Mouse (Mus musculus) cerebellum, adult 9-10 months (tissue): ENCODE data around the gene Mapre3.
"Not testable (repeated sequence)": the region's sequence is repeated elsewhere in the genome, so short reads cannot be mapped to it uniquely, and the experiment has no call there.

Source experiments
- DNase-seq: peaks from one replicate; pipeline ENCODE4 v3.0.0; 2022

The Mapre3 gene

DNA sequence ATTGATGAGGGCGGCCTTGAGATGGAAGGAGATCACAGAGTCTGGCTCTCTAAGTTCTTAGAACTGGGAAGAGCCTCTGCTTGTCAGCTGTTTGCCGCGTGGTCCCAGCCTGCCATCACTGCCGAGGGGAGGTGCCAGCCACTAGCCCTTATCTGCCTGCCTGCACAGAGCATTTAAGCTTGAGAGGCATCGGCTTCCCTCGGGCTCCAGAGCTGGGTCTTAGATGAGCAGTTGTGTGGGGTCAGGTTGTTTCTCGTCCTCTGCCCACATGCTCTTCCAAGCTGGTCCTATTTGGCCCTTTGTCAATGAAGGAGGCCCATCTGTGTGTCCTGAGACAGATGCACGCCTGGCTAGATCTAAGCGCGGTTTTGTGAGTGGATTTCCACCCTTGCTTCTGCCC, 10.7 kb downstream of the Mapre3 start:
- DNase-seq, result peak; percentile 50

DNA sequence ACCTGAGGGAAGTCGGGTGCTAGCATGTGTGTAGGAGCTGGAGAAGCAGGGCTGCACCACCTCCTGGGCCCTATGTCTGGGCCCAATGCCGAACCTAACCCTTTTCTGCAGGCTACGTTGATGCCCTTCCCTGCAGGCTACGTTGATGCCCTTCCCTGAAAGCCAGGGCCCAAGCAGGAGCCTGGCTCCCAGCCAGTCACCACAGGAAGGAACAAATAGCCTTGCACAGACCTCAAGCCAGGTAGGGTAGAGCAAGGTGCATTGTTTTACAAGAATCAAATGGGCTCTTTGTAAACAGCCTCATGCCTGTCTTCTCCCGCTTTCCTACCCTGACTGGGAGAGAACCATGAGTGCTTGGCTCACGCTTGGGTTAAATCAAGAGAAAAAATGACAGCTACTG, 11.4 kb downstream of the Mapre3 start:
- DNase-seq, result peak; percentile 82

DNA sequence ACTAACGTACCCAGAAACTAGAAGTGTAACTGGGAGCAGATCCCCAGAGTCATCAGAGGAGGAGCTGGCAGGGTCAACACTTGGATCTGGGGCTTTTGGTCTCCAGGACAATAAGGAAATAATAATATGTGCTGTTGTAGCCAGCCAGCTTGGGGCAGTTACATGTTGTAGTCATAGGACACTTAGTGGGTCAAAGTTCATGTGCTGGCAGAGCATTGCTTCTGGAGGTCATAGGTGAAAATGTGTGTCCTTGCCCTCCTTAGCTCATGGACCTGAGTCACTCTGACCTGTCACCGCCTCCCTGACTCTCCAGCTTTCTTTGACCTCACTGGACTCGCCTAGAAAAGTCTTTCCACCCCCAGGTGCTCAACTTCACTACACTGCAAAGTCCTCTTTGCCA, 19.0 kb downstream of the Mapre3 start:
- DNase-seq, result no peak

DNA sequence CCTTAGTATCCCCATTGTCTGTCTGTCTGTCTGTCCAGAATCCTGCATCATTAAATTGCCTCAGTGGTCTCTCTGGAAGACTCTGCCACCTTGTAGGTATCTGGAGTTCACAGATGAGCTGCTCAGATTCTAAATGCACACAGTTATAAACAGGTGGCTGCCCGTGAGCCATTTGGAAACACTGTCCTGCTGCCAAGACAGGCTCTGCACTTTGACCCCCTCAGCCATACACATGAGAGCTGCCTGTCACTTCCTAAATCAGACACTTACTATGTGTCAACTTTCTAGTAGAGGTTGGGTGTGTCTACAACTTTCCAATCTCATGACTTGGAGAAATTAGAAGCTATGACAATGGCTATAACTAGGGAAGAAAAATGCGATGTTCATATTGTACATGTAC, 25.3 kb downstream of the Mapre3 start:
- DNase-seq, result no peak

DNA sequence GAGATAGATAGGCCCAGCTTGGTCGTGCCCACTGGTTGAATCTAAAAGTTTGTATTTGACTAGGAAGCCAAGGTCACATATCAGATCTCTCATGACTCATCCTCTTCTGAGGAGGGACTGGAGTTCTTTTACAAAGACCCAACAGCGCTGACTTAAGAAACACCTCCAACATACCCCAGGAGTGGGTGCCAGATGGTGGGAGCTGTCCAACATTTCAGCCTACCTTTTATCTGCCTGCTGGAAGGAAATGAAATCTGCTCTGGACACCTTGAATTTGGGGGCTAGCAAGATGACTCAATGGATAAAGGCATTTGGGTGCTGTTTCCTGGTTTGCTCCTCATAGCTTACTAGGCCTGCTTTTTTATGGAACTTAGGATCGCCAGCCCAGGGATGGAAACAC, 27.5 kb downstream of the Mapre3 start:
- DNase-seq, result no peak

DNA sequence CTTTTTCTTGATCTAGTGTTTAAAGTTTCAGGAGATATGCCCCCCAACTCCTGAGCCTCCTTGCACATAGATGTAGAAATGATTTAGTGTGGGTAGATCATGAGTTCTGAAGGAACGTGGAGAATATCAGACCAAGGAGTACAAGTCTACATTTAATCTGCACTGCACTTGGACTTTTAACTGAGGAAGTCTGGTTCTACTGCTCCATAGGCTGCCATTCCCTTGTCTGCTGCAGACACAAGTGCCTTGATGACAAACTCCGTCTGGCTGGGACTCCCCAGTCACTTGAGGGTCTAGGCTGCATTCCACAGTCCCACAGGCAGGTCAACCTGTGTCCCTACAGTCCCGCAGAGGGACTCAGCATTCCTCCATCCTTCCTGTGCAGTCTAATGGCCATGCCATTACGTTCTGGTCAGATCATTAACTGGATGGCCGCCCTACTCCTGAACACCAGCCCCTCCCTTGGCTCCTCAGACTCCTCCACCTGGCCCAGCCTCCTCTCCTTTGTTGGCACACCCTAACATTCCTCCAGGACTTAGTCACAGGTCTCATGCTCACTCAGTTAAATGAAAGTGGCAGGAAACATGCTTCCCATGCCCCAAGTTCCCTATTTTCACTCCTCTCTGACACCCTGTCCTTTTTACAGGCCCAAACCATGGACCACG, 35.6 kb downstream of the Mapre3 start:
- no peak for DNase-seq

DNA sequence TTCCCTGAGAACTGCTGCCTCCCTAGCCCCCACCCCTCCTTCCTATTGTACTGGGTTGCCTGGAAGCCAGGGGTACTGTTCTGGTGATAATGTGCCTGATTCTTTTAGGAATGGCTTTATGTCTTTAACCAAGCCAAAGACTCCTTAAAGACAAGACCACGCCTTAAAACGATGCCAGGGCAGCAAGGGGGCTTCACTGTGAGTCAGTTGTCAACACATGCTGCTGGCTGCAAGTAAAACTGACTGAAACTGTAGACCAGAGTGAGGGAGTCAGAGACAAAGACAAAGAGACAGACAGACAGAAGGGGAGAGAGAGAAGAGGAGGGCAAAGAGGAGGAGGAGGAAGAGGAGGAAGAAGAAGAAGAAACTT, 36.1 kb downstream of the Mapre3 start:
- DNase-seq, result no peak

DNA sequence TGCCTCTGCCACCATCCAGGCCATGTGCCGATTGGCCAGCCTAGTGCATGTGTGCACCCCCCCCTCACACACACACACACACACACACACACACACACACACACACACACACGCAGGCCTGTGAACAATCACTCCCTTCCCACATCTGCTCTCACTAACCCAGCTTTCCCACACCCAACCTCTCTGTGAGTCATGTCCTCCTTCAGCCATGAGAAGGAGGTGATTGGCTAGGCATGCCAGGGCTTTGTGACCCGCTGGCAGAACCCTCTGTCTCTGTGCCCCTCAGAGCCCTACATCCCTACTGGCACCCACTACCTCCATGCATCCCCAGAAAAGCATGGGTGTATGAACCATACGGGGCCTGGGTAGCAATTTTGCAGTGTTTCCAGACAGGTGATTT, 39.1 kb downstream of the Mapre3 start:
- no peak for DNase-seq

DNA sequence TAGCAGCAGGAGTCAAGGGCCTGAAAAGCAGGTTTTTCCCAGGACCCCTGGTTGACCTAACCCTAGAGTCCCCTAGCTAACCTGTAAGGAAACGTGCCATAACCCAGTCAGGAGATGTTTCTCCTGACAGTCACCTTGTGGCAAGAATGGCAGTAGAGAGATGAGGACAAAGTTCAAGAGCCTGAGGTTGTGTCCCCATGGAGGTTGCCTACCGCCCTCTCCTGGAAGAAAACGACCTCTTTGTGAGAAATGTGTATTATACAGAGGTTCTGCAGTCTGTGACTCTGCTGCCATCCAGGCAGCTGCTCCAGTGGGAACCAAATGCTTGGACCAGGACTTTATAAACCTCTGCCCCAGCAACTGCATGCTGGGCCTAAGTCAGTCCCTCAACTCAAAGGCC, 41.2 kb downstream of the Mapre3 start:
- DNase-seq, result no peak

DNA sequence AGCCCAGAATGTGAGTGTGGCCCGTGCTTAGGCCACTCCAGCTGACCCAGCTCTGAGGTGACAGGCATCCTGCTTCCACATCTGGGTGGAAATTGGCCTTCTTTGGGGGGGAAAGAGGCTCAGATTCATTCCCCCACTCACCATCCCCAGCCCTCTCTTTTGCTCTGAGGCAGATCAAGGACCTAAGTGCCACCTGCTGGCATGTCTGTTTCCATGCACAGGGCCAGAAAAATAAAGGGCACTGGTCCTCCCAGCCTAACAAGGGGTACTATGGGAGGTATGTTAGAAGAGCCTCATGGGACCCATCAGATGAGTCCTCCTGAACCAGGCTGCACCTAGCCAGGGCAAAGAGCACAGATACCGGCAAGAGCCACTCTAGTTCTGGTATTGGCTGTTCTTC, 41.7 kb downstream of the Mapre3 start:
- DNase-seq, result no peak

DNA sequence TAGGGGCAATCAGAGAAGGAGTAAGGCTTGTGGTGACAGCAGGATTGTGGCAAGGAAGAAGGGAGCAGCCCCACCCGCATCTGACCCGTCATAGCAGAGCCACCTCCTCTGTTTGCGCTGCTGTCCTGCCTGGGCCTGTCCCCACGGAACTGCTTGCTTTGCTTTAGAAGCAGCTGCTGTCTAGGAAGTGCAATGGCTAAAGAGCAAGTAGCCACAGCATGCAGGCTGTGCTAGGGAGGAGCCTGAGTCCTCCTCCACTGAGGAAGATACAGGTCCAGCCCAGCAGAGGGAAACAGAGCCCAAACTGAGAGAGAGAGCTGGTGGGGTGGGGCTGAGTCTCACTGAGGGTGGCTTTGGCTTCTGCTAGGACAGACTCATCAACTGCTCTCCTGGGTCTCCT, 49.4 kb downstream of the Mapre3 start:
- no peak for DNase-seq

DNA sequence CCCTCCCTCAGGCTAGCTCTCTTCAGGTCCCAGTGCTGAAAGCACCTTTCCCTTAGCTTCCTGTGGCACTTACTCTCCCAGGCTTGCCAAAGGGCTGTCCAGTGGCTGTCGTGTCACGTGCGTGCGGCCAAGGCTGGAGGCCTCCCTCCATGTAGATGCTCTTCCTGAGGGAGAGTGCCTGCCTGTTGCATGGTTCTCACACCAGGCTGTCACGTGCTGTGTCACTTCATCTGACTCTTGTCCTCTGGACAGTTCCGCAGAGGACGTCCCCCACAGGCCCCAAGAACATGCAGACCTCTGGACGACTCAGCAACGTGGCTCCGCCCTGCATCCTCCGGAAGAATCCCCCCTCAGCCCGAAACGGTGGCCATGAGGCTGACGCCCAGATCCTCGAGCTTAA, 49.9 kb downstream of the Mapre3 start:
- no peak for DNase-seq

DNA sequence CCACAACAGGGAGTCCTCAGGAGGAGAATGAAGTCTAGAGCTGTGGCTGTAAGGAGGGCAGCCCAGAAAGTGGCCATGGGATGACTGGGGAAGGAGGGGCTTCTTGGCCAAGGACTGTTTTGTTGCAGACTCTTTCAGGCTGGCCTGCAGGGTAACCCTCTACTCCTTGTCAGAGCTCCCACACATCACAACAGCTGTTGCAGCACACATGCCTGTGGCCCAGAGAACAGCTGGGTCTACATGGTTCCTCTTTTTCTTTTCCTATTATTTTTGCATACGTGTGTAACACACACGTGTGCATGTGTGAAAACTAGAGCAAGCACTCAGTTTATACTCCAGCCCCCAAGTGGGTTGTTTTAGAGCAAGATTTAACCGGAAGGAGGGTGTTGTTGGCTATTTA, 52.4 kb downstream of the Mapre3 start:
- no peak for DNase-seq

DNA sequence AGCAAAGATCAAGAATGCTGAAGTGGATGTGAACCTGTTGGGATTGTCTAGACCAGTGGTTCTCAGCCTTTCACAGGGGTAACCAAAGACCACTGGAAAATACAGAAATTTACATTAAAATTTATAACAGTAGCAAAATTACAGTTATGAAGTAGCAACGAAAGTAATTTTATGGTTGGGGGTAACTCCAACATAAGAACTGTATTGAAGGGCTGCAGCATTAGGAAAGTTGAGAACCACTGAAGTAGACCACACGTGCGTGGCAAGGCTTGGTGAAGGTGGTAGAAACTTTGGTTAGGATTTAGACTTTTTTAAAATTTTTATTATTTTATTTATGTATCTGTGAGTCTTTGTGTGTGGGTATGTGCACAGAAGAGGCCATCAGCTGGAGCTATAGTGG, 53.3 kb downstream of the Mapre3 start, which contains the start of gene Tmem214:
TSS of gene Tmem214 (plus strand) at position 301 of the 400 bp plus-strand sequence.
- DNase-seq, result no peak

DNA sequence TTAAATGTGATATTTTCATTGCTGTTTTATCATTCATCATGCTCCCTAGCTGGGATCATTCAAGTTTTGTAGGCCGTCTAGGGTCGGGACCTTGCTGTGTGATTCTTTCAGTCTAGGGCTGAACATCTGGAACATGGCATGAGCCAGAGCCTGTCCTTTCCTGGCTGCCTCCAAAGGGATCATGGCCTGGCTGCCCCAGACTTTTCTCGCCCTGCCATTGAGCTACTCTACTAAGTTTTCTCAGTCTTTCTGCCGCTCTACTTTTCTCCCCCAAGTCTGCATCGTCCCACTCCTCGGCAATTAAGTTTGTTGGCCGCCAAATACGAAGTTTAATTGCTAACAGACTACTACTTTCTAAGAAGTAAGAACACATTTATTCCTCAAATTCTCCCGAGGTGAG, 54.5 kb downstream of the Mapre3 start:
- no peak for DNase-seq

DNA sequence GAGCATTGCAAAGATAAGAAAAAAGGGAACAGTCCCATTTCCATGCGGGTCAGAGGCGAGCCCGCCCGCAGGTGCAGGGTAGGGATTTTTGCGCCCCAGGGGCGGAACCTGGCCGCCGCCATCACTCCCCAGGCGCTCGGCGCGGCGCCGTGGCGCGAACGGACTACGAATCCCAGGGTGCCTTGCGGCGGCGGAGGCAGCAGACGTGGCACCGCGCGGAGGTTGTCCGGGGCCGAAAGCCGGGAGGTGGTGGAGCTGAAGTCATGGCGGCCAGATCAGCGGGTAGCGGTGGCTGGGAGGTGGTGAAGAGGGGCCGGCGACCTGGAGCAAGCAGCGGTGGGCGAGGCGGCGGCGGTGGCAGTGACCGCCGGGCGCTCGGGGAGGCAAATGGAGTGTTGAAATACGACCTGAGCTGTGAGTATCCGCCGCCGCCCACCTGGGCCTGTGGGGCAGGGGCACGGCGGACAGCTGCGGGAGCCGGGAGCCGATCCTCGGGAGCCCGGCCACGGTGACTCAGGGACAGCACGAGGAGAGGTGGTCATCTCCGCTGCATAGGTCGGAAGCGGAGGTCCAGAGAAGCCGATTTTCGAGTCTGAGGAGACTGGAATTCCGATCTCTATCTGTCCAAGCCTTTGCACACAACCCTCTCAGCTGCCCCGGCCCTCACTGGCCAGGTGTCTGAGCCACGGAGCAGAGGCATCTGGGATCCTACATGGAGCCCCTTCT, 55.1 kb downstream of the Mapre3 start:
- DNase-seq, result peak; percentile 87

DNA sequence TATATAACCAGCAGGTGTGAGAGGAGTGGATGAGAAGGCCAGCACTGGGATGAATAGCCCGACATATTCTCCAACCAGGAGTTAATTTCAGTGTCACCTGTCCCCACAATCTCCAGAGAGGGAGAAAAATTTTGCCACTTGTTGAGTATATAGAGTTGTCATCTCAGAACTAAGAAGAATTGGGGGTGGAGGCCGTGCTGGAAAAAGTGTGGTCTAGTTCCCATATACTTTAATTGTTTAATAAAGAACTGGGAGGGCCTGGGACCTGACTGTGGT, 55.6 kb downstream of the Mapre3 start:
- peak; percentile 58 for DNase-seq

DNA sequence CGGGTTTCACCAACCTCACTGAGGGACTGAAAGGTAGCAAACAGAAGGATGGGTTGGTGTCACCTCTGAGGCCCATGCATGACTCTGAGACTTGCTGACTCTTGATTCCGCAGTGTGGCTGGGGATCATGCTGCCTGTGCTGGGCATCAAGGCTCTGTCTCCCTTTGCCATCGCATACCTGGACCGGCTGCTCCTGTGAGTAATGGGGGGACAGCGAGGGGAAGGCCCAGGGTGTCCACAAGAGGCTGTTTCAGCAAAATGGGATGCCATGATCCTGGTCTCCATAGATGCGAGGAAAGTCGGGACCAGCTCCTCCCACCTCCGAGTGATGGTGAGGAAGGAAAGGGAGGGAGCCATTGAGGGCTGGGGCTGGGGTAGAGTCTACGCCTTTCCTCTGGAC, 58.1 kb downstream of the Mapre3 start:
- DNase-seq, result no peak

DNA sequence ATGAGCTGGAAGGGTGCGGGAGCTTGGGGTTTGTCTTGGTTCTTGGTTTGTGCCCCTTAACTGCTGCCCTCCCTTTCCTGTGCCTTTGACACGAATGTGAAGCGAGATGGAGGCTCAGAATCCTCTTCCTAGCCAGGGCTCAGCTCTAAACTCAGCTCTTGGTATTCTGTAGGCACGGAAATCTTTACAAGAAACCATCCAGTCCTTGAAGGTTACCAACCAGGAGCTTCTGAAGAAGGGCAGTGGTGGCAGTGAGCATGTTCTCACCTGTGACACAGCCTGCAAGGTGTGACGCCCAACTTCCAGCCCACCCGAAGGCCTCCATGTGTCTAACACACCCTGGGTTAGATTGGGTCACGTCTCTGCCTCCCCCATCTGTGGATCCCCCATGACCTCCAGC, 59.9 kb downstream of the Mapre3 start:
- DNase-seq, result no peak

DNA sequence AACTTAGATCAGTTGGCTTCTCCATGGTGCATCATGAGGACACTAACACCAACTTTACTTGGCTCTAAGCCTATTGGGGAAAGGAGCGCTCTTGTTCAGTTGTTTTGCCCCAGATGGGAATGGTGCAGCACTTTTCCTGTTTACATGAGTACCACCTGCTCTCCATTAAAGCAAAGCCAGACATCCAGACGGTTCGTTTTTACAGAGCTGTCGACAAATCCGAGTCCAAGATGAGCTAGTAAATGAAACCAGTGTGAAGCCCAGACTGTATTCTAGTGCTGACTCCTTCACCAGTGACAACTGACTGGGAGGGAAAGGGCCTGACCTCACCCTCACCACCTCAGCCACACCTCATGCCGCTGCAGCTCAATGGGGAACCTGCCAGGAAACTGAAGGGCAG, 64.2 kb downstream of the Mapre3 start:
- DNase-seq, result no peak

DNA sequence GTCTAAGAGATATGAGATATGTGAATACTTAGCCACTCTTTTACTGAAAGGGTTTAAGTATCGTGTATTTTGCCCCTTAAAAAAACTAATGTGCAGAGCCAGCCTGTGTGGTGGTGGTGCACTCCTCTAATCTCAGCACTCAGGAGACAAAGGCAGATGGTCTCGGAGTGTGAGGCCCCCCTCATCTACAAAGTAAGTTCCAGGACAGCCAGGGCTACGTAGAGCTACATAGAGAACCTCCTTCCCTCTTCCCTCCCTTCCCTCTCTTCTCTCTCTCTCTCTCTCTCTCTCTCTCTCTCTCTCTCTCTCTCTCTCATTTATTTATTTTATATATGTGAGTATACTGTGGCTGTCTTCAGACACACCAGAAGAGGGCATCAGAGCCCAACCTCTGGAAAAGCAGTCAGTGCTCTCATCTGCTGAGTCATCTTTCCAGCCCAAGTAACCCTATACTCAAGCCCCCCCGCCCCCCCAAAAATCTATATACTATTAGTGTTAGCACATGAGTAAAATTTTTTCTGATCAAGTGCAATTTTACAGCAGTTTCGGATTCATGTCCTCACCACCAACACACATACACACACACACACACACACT, 65.0 kb downstream of the Mapre3 start:
- DNase-seq, result no peak

DNA sequence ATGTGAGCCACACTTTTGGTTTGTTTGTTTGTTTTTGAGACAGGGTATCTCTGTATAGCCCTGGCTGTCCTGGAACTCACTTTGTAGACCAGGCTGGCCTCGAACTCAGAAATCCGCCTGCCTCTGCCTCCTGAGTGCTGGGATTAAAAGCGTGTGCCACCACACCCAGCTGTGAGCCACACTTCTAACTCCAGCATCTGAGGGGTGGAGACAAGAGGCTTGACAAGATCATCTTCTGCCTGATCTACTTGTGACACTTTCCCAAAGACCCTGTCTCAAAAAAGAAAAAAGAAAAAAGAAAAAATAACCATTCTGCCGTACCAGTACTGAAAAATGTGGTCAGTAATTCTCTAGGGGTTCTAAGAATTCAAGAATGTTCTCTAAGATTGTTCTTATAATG, 67.4 kb downstream of the Mapre3 start:
- DNase-seq, result not testable (repeated sequence)

DNA sequence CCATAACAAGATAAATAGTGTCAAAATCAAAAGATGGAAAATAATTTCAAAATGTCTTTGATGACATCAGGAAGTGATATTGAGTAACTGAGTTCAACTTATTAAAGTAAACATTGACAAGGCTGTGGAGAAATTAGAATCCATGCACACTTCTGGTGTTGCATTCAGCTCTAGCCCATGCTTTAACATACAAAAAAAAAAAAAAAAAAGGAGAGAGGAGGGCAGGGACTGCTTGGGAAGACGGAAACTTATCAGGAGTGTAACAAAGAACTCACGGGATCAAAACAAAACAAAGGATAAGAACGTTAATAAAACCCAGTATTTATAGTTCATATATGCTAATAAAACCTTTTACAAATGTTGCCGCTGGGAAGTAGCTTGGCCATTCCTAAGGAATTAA, 71.8 kb downstream of the Mapre3 start:
- no peak for DNase-seq

DNA sequence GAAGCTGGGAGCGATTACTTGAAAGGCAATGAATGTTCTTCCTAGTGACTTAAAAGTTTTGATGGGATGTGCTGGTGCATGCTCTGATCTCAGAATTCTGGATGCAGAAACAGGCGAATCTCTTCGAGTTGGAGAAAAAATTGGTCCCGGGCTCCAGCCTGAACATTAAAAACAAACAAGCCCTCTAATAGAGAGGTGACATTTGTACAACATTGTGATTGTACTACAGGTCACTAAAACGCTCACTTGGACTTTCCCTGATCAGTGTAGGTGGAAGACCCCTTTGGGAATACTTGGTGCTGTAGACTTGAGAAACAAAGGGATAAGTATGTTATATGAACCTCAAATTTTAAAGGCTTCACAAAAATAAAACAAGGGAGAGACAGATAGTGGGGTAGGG, 72.3 kb downstream of the Mapre3 start:
- no peak for DNase-seq

DNA sequence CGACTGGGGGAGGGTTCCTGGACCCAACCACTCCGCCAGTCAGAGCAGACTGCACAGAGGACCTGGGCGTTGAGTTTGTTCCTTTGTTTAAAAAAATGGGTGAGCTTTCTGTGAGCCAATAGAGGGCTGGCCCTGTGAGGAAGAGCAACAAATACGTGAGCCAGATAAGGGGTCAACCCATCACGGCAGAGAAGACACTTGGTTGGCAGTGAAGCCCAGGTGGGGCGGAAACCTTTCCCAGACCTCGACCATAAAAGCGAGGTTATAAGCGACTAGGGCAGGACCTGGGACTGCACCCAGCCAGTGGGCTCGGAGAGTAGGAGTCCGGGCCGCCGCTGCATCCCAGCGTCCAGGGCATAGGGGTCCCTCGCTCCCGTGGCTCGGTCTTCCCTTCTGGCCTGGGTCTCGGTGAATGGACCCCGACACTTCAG, 72.9 kb downstream of the Mapre3 start:
- DNase-seq, result peak; percentile 87
